Mouse (Mus musculus) ES-Bruce4 (cell line): ENCODE measurements around the gene Olfr1143. TPM values are rescaled to one million over a fixed set of nuclear protein-coding genes. Genes with fewer than 3 reads are reported as not detected.

Experiments used
- H3K27ac ChIP-seq: 2 replicates; pipeline ENCODE4 v1.5.1; 2012; ENCODE audit warnings: low read length, inconsistent platforms; ENCODE audit not compliant: insufficient read depth
- H3K27me3 ChIP-seq: 2 replicates; pipeline ENCODE4 v1.6.1; 2012; ENCODE audit warnings: mild to moderate bottlenecking, low read length, inconsistent platforms; ENCODE audit not compliant: control insufficient read depth, poor library complexity, insufficient read depth, severe bottlenecking
- H3K36me3 ChIP-seq: 2 replicates; pipeline ENCODE4 v1.6.1; 2012; ENCODE audit warnings: inconsistent platforms, mild to moderate bottlenecking, low read length, moderate library complexity; ENCODE audit not compliant: control insufficient read depth, poor library complexity, insufficient read depth, severe bottlenecking
- H3K4me1 ChIP-seq: one replicate; pipeline ENCODE4 v1.8.1; 2011; ENCODE audit warnings: low read length; ENCODE audit not compliant: control insufficient read depth, insufficient read depth
- H3K4me3 ChIP-seq: 2 replicates; pipeline ENCODE4 v1.5.1; 2011; ENCODE audit warnings: low read depth, mild to moderate bottlenecking, low read length
- H3K9ac ChIP-seq: 2 replicates; pipeline ENCODE4 v1.6.1; 2012; ENCODE audit warnings: low read depth, mild to moderate bottlenecking, inconsistent platforms; ENCODE audit not compliant: poor library complexity, severe bottlenecking
- H3K9me3 ChIP-seq: replicated peaks from 2 replicates; pipeline ENCODE4 v1.6.1; 2012; ENCODE audit warnings: mild to moderate bottlenecking, low read length, inconsistent platforms; ENCODE audit not compliant: control insufficient read depth, poor library complexity, insufficient read depth, severe bottlenecking
- CTCF ChIP-seq: IDR thresholded peaks from one replicate; pipeline ENCODE4 v1.8.1; 2011; ENCODE audit warnings: low read depth, low read length
- EP300 ChIP-seq: IDR thresholded peaks from 2 replicates; pipeline ENCODE4 v1.6.1; 2011; ENCODE audit warnings: low read depth, low read length; ENCODE audit not compliant: insufficient read depth
- POLR2A ChIP-seq: IDR thresholded peaks from one replicate; pipeline ENCODE4 v1.8.1; 2011; ENCODE audit warnings: low read length; ENCODE audit not compliant: insufficient read depth
- polyA plus RNA-seq: library from polyadenylated mRNA; stranded (reverse); fragments of >200 nt; gene quantifications from 2 replicates; pipeline ENCODE4 v1.2.4, GENCODE M21; 2011; ENCODE audit warnings: low read depth; ENCODE audit not compliant: missing spikeins, insufficient read depth, insufficient read length

Olfr1143 gene
- polyA plus RNA-seq, 1 experiment = not detected

- TF ChIP-seq CTCF = no peak
- no peak for TF ChIP-seq POLR2A
- TF ChIP-seq EP300 = no peak
- Histone ChIP-seq H3K27ac (no peak within 1 kb of the TSS), H3K36me3 (no peaks in the 10 kb centered on the region), H3K4me3 (no peak within 1 kb of the TSS), H3K27me3 (no peaks in the 10 kb centered on the region), H3K4me1 (no peaks in the 10 kb centered on the region), H3K9me3 (no peaks in the 10 kb centered on the region), H3K9ac (no peak within 1 kb of the TSS)
These were observed 43.3 kb downstream of the Olfr1143 start, which contains the start of gene Olfr1150-ps1 for GRCm38 (mm10) chr2:87843693-87844092. Gene Olfr1150-ps1, plus strand, starts transcription at chr2:87843993.

Other genes starting within 250 kb of the Olfr1143 start
- gene Olfr1129, start 226.7 kb upstream of the Olfr1143 start, polyA plus RNA-seq = not detected in 2 replicates
- gene Olfr1130, start 194.4 kb upstream of the Olfr1143 start, polyA plus RNA-seq = not detected in 2 replicates
- gene Olfr1131, start 173.5 kb upstream of the Olfr1143 start, polyA plus RNA-seq = not detected in 2 replicates
- gene Olfr1132, start 163.1 kb upstream of the Olfr1143 start, polyA plus RNA-seq = not detected in 2 replicates
- gene Olfr1133, start 153.2 kb upstream of the Olfr1143 start, polyA plus RNA-seq = not detected in 2 replicates
- not detected in 2 replicates for gene Olfr1134, start 142.1 kb upstream of the Olfr1143 start, polyA plus RNA-seq
- gene Olfr1135, start 126.9 kb upstream of the Olfr1143 start, polyA plus RNA-seq = not detected in 2 replicates
- gene Olfr1136, start 106.6 kb upstream of the Olfr1143 start, polyA plus RNA-seq = not detected in 2 replicates
- not detected in 2 replicates for gene Olfr1137, start 87.4 kb upstream of the Olfr1143 start, polyA plus RNA-seq
- not detected in 2 replicates for gene Olfr1138, start 60.6 kb upstream of the Olfr1143 start, polyA plus RNA-seq
- not detected in 2 replicates for gene Olfr1140, start 56.8 kb upstream of the Olfr1143 start, polyA plus RNA-seq
- not detected in 2 replicates for gene Olfr1141, start 46.6 kb upstream of the Olfr1143 start, polyA plus RNA-seq
- gene Olfr152, start 21.1 kb upstream of the Olfr1143 start, polyA plus RNA-seq = not detected in 2 replicates
- gene Olfr1145, start 9.2 kb downstream of the Olfr1143 start, polyA plus RNA-seq = not detected in 2 replicates
- not detected in 2 replicates for gene Olfr1148, start 29.9 kb downstream of the Olfr1143 start, polyA plus RNA-seq
- not detected in 2 replicates for gene Olfr1150-ps1, start 43.4 kb downstream of the Olfr1143 start, polyA plus RNA-seq
- gene Olfr1151, start 55.3 kb downstream of the Olfr1143 start, polyA plus RNA-seq = not detected in 2 replicates
- not detected in 2 replicates for gene Olfr1152, start 65.9 kb downstream of the Olfr1143 start, polyA plus RNA-seq
- not detected in 2 replicates for gene Olfr1153, start 94.4 kb downstream of the Olfr1143 start, polyA plus RNA-seq
- gene Olfr1154, start 104.6 kb downstream of the Olfr1143 start, polyA plus RNA-seq = not detected in 2 replicates
- gene Olfr1155, start 144.5 kb downstream of the Olfr1143 start, polyA plus RNA-seq = not detected in 2 replicates
- not detected in 2 replicates for gene Olfr1156, start 152.5 kb downstream of the Olfr1143 start, polyA plus RNA-seq
- gene Olfr1157, start 167.7 kb downstream of the Olfr1143 start, polyA plus RNA-seq = not detected in 2 replicates
- gene Olfr74, start 174.1 kb downstream of the Olfr1143 start, polyA plus RNA-seq = not detected in 2 replicates
- not detected in 2 replicates for gene Olfr1158, start 189.5 kb downstream of the Olfr1143 start, polyA plus RNA-seq
- not detected in 2 replicates for gene Olfr1160, start 207.7 kb downstream of the Olfr1143 start, polyA plus RNA-seq
- gene Olfr1161, start 222.2 kb downstream of the Olfr1143 start, polyA plus RNA-seq = not detected in 2 replicates
- not detected in 2 replicates for gene Olfr73, start 237.1 kb downstream of the Olfr1143 start, polyA plus RNA-seq